Mouse (Mus musculus): ENCODE results near the gene Chd4. TPM values are rescaled to one million over a fixed set of nuclear protein-coding genes. Genes with fewer than 3 reads are reported as not detected.

The Chd4 gene
- polyA plus RNA-seq, 1 experiment: 144 TPM

- H3K4me3 ChIP-seq (ENCODE audit: insufficient read depth, low read length): peak overlapping the region; percentile 86
- TF ChIP-seq CTCF (IDR thresholded peaks at IDR 0.05; ENCODE audit: low read depth, low read length) (no peak), POLR2A (IDR thresholded peaks at IDR 0.05; ENCODE audit: borderline replicate concordance, low read depth, low read length) (no peak)
- peak overlapping the region; percentile 40 for H3K27ac ChIP-seq (ENCODE audit: insufficient read depth, low read depth, low read length)
- H3K4me1 ChIP-seq (ENCODE audit: control insufficient read depth, insufficient read depth, low read length): peaks cover 6% of the 10 kb centered on the region
Observed at GRCm38 (mm10) chr6:125132470-125132869, 36.7 kb downstream of the Chd4 start.

GRCm38 (mm10) chr6:125137002-125137671, 41.4 kb downstream of the Chd4 start:
- no peak overlapping the region for H3K4me3 ChIP-seq (ENCODE audit: insufficient read depth, low read length)
- TF ChIP-seq CTCF (IDR thresholded peaks at IDR 0.05; ENCODE audit: low read depth, low read length) (peak; percentile 75), POLR2A (IDR thresholded peaks at IDR 0.05; ENCODE audit: borderline replicate concordance, low read depth, low read length) (no peak)
- no peak overlapping the region for H3K27ac ChIP-seq (ENCODE audit: insufficient read depth, low read depth, low read length)
- peaks cover 6% of the 10 kb centered on the region for H3K4me1 ChIP-seq (ENCODE audit: control insufficient read depth, insufficient read depth, low read length)

DNA sequence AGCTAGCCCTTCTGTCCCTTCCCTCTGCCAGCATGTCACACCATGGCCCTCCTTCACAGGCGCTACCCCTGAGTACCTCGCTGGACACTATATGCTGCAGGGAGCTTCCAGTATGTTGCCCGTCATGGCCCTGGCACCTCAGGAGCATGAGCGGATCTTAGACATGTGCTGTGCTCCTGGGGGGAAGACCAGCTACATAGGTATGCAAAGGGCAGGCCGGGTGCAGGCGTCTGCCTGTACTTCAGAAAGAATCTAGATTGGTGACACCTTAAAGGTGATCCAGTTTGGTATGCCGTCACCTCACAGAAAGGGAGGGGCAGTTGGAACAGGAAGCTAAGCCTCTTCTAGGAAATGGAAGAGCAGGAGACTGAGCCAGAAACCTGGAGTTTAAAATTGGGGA, 44.0 kb downstream of the Chd4 start:
- Histone ChIP-seq H3K4me1 (ENCODE audit: control insufficient read depth, insufficient read depth, low read length) (0 out of 2 replicates have a peak, but pooled peaks cover under 1% of the 10 kb centered on the region), H3K27ac (ENCODE audit: insufficient read depth, low read depth, low read length) (no peak overlapping the region), H3K4me3 (ENCODE audit: insufficient read depth, low read length) (no peak overlapping the region)
- TF ChIP-seq CTCF (IDR thresholded peaks at IDR 0.05; ENCODE audit: low read depth, low read length) (no peak), POLR2A (IDR thresholded peaks at IDR 0.05; ENCODE audit: borderline replicate concordance, low read depth, low read length) (no peak)

- no peak overlapping the region for H3K4me3 ChIP-seq (ENCODE audit: insufficient read depth, low read length)
- H3K27ac ChIP-seq (ENCODE audit: insufficient read depth, low read depth, low read length): no peak overlapping the region
- peaks cover 14% of the 10 kb centered on the region for H3K4me1 ChIP-seq (ENCODE audit: control insufficient read depth, insufficient read depth, low read length)
- no peak for TF ChIP-seq CTCF (IDR thresholded peaks at IDR 0.05; ENCODE audit: low read depth, low read length)
- no peak for TF ChIP-seq POLR2A (IDR thresholded peaks at IDR 0.05; ENCODE audit: borderline replicate concordance, low read depth, low read length)
Observed at GRCm38 (mm10) chr6:125142436-125142835, 46.7 kb downstream of the Chd4 start.

GRCm38 (mm10) chr6:125143128-125143527, 47.3 kb downstream of the Chd4 start:
- TF ChIP-seq POLR2A (IDR thresholded peaks at IDR 0.05; ENCODE audit: borderline replicate concordance, low read depth, low read length) (no peak), CTCF (IDR thresholded peaks at IDR 0.05; ENCODE audit: low read depth, low read length) (no peak)
- Histone ChIP-seq H3K4me3 (ENCODE audit: insufficient read depth, low read length) (no peak overlapping the region), H3K4me1 (ENCODE audit: control insufficient read depth, insufficient read depth, low read length) (peaks cover 20% of the 10 kb centered on the region), H3K27ac (ENCODE audit: insufficient read depth, low read depth, low read length) (no peak overlapping the region)

GRCm38 (mm10) chr6:125143904-125144303, 48.1 kb downstream of the Chd4 start:
- Histone ChIP-seq H3K4me1 (ENCODE audit: control insufficient read depth, insufficient read depth, low read length) (peaks cover 24% of the 10 kb centered on the region), H3K4me3 (ENCODE audit: insufficient read depth, low read length) (no peak overlapping the region), H3K27ac (ENCODE audit: insufficient read depth, low read depth, low read length) (no peak overlapping the region)
- TF ChIP-seq POLR2A (IDR thresholded peaks at IDR 0.05; ENCODE audit: borderline replicate concordance, low read depth, low read length) (no peak), CTCF (IDR thresholded peaks at IDR 0.05; ENCODE audit: low read depth, low read length) (no peak)

- peaks cover 34% of the 10 kb centered on the region for H3K4me1 ChIP-seq (ENCODE audit: control insufficient read depth, insufficient read depth, low read length)
- H3K4me3 ChIP-seq (ENCODE audit: insufficient read depth, low read length): peak within 1 kb of the TSS; percentile 87
- TF ChIP-seq POLR2A (IDR thresholded peaks at IDR 0.05; ENCODE audit: borderline replicate concordance, low read depth, low read length) (0 out of 2 replicates have a peak, but pooled peaks have one; percentile 10), CTCF (IDR thresholded peaks at IDR 0.05; ENCODE audit: low read depth, low read length) (no peak)
- H3K27ac ChIP-seq (ENCODE audit: insufficient read depth, low read depth, low read length): peak within 1 kb of the TSS; percentile 40
Observed at GRCm38 (mm10) chr6:125145001-125145400, 49.2 kb downstream of the Chd4 start, which contains the start of gene Iffo1. Iffo1 (plus strand) TSS chr6:125145241.

- Histone ChIP-seq H3K4me3 (ENCODE audit: insufficient read depth, low read length) (peak overlapping the region; percentile 87), H3K27ac (ENCODE audit: insufficient read depth, low read depth, low read length) (peak overlapping the region; percentile 36), H3K4me1 (ENCODE audit: control insufficient read depth, insufficient read depth, low read length) (peaks cover 34% of the 10 kb centered on the region)
- TF ChIP-seq CTCF (IDR thresholded peaks at IDR 0.05; ENCODE audit: low read depth, low read length): no peak
- TF ChIP-seq POLR2A (IDR thresholded peaks at IDR 0.05; ENCODE audit: borderline replicate concordance, low read depth, low read length): no peak
Observed at GRCm38 (mm10) chr6:125145479-125145951, 49.7 kb downstream of the Chd4 start.

GRCm38 (mm10) chr6:125146148-125146547, 50.4 kb downstream of the Chd4 start:
- Histone ChIP-seq H3K27ac (ENCODE audit: insufficient read depth, low read depth, low read length) (peak overlapping the region; percentile 40), H3K4me3 (ENCODE audit: insufficient read depth, low read length) (peak overlapping the region; percentile 87), H3K4me1 (ENCODE audit: control insufficient read depth, insufficient read depth, low read length) (peaks cover 34% of the 10 kb centered on the region)
- no peak for TF ChIP-seq CTCF (IDR thresholded peaks at IDR 0.05; ENCODE audit: low read depth, low read length)
- TF ChIP-seq POLR2A (IDR thresholded peaks at IDR 0.05; ENCODE audit: borderline replicate concordance, low read depth, low read length): no peak

- TF ChIP-seq CTCF (IDR thresholded peaks at IDR 0.05; ENCODE audit: low read depth, low read length): no peak
- no peak for TF ChIP-seq POLR2A (IDR thresholded peaks at IDR 0.05; ENCODE audit: borderline replicate concordance, low read depth, low read length)
- peak overlapping the region; percentile 87 for H3K4me3 ChIP-seq (ENCODE audit: insufficient read depth, low read length)
- H3K27ac ChIP-seq (ENCODE audit: insufficient read depth, low read depth, low read length): peak overlapping the region; percentile 62
- H3K4me1 ChIP-seq (ENCODE audit: control insufficient read depth, insufficient read depth, low read length): peaks cover 34% of the 10 kb centered on the region
Observed at GRCm38 (mm10) chr6:125146797-125147196, 51.0 kb downstream of the Chd4 start.

Data from bone marrow macrophage, adult 2 months (primary cell).